Mouse (Mus musculus) telencephalon, adult 2 months (tissue): ENCODE data around the gene Vmn1r57.
"Not testable (repeated sequence)": the region's sequence is repeated elsewhere in the genome, so short reads cannot be mapped to it uniquely, and the experiment has no call there.

Experiments
- DNase-seq: peaks from one replicate; pipeline ENCODE4 v3.0.0-alpha.2; 2011; ENCODE audit warnings: low read depth, low spot score

Gene Vmn1r57

DNA sequence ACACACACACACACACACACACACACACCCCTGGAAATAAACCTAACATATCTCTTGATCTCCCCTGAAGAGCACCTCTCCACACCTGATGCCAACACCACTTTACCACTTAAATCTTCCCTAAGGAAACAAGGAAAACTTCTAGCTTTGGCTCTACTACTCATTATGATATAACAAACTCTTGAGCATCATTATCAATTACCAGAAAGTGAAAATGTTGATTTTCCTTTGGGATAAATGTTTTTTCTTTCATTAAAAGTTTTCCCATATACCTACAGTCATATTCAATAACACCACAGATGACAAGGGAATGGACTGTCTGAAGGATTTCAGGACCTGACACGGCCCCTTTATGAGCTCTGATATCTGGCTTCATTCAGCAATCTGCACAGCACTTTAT lies at the start of gene Vmn1r57:
TSS of gene Vmn1r57 (plus strand) at position 301 of the 400 bp plus-strand sequence.
- not testable (repeated sequence) for DNase-seq

DNA sequence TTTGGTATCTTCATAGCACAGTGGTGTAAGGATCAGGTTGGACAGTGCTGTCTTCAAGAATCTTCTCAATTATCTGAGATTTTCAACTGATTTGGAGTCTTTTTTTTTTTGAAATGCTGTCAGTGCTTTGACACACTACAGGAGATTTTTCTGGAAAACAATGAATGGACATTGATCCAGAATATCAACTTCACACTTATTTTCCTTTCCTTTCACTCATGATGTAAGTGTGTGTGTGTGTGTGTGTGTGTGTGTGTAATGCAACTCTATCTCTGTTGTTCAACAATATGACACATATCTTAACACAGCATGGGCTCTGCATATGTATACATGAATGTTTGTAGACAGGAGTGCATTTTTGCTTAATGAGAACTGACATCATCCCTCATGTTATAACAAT lies 21.6 kb upstream of the Vmn1r57 start, which contains the start of gene Vmn1r56:
TSS of gene Vmn1r56 (minus strand) at position 101 of the 400 bp plus-strand sequence.
- not testable (repeated sequence) for DNase-seq

DNA sequence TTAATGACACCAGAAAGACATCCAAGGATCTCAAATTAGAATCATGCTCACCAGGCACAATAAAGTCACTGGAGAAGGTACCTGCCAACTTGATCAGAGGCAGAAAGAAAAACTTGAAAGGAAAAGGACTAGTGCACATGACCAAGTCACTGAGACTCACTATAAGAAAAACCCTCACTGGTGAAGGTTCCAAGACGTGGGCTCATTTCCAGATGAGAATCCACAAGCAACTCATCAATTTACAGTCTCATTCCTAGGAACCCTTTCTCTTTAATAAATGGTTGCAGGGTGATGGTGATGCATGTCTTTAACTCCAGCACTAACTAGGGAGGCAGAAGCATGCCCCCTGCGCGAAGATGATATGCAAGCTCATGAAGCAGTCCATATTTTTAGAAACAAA lies 44.8 kb downstream of the Vmn1r57 start:
- no peak for DNase-seq
